Mouse (Mus musculus) lung, postnatal 36 days (tissue): ENCODE measurements around the gene Prrg2.

Experiments
- DNase-seq: peaks from one replicate; pipeline ENCODE4 v3.0.0; 2022; ENCODE audit warnings: mixed read lengths

Gene Prrg2

DNA sequence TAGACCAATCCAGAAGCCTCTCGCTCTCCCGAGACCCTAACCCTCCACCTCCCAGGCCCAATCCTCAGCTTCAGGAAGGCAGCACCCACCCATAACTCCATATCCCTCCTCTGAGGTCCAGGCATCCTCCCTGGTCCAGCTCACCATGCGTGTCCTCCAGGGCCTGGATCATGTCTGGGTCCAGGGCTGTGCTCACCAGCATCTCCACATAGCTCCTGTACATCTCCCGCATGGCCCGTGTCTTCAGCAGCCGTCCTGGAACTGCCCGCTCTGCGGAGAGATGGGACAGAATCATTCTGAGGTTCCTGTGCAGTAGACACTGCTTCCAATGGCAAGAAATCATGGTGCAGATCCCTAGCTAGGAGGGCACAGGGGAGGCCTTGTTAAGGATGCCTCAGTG is 31.6 kb downstream of the Prrg2 start:
- DNase-seq = no peak

DNA sequence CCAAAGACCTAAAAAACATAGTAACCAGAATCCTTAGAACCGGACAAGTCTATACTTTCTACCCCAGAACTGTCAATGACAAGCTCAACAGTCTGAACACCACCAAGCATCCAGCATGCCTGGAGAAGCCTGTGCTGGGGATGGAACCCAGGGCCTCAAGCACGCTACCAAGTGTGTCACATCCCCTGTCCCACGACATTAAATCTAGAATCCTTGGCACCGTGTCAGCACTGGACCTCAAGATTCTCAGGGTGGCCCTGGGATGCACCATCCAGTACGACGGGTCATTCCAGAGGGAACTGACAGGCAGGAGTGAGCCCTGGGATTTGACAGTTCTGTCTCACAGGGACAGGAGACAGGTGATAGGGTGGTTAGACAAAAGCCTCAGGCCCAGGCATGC is 32.5 kb downstream of the Prrg2 start:
- no peak for DNase-seq

DNA sequence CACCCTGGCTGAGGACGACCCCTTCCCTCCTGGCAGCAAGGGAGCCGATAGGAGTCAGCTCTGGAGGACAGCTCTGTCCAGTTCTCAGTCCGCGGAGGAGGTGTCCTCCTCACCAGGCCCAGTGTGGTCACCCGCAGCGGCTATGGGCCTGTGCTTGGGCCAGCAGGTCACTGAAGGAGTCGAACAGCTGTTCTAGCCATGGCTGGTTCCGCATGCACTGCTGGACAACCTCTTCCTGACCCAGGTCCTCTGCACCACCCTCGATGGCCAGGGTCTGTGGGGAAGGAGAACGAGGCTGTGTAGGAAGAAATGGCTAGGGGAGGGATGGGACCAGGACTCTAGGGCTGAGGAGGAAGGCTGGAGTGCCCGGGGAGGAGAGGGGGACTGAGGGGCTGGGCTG is 34.1 kb downstream of the Prrg2 start:
- no peak for DNase-seq

DNA sequence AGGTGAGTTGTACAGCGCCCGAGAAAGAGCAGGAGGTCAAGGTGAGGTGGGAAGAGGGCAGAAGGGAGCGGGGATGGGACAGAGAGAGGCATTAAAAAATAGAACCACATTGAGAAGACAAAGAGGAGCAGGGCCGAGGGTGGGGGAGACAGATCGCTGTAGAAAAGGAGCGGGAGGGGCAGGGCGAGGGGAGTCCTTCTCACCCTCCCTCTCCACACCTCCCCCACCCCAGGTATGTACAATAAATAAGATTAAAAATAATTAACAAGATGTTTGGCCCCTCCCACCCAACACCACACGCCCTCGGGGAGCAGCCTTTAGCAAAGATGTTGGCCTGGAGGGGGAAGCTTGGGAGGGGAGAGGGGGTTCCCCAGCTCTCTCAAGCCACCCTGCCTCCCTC is 34.7 kb downstream of the Prrg2 start:
- DNase-seq = no peak

DNA sequence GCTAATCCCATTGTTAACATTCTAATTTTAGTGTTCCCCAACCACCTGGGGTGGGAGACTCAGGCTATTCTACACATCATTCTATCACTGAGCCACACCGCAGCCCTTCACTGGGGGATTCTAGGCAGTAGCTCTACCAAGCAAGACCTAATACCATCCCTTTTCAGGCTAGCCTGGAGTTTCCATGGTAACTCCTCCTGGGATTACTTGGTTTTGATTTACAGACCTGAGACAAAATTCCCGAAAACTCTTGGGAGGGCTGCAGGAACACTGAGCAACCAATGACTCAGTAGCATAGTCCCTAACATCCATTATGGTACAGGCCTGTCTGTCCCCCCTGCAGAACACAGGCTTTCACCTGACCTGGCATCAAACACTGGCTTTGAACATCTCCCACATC is 36.2 kb downstream of the Prrg2 start:
- no peak for DNase-seq

DNA sequence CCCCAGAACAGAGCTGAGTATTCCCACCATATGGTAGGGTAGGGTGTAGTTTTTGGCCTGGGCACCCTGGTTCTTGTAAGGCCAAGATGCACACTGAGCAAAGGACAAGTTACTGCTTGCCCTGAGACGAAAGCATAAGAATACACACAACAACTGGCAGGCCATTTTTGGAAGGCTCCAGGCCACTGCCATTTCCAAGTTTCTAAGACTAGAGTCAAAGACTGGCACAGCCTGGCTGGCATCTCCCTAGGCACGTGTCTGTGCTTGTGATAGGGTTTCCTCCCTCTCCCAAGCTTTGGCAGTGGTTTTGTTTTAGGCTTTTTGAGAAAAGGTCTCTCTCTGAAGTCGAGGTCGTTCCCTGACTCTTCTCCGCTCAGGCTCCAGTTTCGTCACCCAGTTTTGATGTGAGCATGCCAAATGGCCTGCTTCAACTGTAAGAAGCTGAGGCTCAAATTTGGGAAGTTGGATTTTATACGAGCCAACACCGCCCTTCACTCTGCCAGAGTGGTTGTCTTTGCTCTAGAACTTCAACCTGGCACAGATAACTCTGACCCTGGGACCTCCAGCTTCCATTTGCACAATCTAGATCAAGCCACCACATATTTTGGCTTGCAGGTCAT is 36.8 kb downstream of the Prrg2 start:
- DNase-seq = no peak

DNA sequence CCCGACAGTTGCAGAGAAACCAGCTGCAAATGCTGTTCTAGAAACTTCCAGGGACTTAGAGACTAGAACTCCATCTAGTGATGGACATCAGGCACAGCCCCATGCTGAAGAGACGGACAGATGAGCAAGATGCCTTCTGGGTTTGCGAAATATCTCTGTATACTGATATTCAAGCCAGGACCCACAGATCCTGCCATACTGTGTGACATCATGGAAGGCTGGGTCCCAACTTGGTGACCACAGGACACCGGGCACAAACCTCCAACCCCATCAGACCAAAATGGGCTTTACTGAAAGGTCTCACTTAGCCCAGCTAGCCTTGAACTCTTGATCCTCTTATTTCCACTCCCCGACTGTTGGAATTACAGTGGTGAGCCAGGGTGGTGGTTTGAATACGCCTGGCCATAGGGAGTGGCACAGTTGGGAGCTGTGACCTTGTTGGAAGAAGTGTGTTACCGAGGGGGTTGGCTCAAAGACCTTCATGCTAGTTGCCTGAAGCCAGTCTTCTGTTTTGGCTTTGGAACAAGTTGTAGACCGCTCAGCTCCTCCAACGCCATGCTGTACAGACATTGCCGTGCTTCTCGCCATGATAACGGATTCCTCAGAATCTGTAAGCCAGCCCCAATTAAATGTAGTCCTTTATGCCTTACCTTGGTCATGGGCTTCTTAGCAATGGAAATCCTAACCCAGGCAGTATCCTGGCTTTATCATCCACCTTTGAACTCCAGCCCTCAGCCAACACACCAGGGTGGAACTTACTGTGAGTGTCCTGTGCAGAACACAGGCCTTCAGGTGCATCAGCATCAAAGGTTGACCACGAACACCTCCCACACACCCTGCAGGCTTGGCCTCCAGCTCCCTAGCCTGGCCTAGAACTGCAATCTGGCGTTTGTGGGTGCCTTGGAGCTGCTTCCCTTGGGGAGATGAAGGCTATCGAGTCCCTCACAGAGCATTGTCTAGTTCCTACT is 37.9 kb downstream of the Prrg2 start:
- no peak for DNase-seq

DNA sequence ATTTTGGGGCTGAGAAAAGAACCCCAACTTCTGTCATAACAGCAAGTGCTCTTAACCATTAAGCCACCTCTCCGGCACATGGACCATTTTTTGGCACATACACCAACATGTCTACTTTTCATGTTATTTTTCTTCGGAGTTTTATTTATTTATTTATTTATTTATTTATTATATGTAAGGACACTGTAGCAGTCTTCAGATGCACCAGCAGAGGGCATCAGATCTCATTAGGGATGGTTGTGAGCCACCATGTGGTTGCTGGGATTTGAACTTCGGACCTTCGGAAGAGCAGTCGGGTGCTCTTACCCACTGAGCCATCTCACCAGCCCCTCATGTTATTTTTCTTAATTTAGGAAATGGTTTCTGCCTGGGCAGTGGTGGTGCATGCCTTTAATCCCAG is 38.8 kb downstream of the Prrg2 start:
- DNase-seq = peak; percentile 51

DNA sequence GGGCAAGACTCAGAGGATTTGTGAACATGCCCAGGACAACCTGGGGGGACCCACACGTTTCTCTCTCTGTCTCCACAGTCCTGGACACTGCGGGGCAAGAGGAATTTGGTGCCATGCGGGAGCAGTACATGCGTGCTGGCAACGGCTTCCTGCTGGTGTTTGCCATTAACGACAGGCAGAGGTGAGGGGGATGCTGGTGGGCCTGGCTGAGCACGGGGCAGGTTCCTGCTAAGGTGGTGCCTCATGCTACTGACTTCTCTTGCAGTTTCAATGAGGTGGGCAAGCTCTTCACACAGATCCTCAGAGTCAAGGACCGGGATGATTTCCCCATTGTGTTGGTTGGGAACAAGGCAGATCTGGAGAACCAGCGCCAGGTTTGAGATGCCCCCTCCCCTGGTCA is 42.3 kb downstream of the Prrg2 start:
- DNase-seq = no peak

DNA sequence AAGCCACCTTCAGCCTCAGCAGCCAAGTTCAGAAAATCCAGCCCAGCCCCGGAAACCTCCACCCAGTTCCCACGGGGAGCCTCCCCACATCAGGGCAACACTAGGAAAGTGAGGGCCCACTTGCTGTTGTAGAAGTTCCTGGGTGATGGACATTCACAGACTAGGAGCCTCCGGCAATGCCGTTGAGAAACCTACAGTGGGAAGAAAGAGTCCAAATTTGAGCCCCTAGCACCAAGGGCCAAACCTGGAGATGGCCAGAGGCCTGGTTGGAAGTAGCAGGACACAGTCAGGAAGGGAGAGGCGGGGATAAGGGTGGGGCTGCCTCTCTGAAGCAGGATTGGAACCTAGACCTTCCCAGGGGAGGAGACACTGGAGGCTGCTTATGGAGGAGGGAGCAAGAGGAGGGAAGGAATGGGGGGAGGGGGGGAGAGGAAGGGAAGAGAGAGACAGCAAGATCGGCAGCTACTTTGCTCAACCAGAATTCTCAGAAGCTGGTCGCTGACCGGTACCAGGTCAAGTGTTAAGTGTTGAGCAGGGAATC is 43.4 kb downstream of the Prrg2 start:
- peak; percentile 91 for DNase-seq

DNA sequence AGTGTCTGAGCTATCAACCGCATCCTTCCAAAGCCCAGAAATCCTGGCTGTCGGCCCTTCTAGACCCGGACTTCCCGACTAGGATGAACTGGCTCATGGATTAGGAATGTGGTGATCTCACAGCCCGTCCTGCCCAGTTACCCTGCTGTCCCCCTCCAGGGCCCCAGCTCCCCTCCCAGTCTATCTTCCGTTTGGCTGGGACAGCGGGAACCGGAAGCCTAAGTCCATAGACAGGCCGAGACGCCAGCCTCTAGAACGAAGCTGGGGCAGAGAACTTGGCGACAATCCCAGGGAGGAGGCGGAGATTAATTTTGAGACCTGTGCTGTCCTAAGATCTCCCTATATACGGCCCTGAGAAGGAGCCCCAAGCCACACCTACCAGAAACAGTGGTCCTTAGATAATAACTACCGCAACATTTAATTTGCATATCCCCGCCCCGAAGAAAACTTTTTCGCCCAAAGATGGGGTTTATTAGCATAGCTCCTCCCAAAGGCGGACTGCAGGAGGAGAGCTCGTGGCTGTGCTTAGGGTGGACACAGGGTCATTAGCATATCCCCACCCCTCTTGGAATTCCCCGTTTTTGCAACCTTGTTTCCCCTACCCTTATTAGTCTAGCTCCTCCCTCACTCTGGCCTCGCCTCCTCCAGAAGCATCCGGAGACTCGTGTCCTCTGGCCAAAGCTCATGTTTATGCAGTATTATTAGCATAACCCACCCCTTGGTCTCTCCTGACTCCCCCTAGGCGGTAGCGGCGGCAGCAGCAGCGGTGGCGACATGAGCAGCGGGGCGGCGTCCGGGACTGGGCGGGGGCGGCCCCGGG is 45.0 kb downstream of the Prrg2 start, which contains the start of gene Rras:
Gene Rras (plus strand): TSS at position 720 of the 820 bp plus-strand sequence.
- peak; percentile 99 for DNase-seq

DNA sequence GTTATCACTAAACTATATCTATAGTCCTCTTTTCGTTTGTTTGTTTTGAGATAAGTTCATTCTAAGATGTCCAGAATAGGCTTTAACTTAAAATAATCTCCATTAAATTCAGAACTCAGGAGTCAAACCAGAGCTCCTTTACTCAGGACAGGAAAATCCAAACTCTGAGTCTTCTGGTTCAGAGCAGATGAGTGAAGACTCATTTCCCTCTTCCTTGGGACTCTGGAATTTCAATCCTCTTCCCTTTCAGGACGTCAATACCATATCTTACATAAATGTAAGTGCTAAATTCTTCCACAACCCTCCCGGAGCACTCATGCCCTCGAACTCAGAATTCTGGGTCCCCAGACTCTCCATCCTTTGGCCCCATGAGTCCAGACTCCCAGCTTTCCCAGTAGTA is 45.7 kb downstream of the Prrg2 start:
- peak; percentile 18 for DNase-seq

DNA sequence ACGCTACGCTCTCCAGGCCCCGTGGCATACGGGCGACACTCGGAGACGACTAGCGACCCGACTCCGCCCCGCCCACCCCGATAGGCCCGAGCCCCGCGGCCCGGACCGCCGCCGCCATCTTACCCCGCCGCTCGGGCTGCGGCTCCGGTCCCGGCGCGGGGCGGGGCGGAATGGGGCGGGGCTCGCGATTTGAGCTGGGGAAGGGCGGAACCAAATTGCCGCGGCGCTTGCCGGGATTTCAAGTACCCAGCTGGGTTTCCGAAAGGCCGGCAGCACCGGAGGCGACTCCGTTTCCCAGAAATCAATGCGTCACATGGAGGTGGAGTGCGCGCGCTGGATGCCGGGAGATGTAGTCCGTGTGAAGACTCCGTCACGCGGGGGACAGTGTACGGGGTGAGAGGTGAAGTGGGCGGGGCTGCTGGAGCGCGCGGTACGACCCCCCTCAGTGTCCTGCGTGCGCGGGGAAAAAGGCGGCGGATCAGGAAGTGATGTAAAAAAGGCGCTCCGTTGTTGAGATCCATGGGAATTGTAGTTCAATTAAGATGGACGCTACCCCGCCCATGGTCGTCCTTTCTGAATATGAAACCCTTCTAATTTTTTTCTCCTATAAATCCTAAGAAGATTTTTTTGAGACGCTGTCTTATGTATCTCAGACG is 46.4 kb downstream of the Prrg2 start, which contains the start of gene Scaf1:
Gene Scaf1 (minus strand): TSS at position 407 of the 656 bp plus-strand sequence.
- DNase-seq = peak; percentile 100

DNA sequence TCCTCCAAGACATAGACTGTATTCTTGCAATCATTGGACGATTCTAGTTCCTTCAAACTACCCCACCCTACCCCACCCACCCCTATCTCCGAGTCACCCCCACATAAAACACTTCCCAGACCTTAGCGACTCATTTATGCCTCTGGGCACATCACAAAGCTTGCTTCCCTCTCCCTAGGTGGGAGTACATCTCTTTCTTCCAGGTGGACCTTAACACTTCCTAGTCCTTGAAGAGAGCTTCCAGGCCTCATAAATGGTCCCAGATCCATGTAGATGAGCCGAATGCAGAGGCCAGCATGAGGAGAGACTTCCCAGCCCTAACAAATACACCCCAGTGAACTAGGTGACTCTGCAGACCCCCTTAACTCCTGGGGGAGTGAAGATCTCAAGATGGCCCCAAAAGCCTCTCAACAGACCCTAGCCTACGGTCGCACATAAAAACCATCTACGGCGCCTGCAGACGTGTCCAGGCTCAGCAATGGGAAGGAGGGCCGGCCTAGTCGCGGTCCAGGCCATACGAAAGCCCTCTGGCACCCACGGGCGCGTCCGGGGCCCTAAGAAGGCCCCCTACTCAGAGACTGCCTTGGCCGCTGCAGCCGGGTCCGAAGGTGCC is 47.0 kb downstream of the Prrg2 start:
- no peak for DNase-seq

DNA sequence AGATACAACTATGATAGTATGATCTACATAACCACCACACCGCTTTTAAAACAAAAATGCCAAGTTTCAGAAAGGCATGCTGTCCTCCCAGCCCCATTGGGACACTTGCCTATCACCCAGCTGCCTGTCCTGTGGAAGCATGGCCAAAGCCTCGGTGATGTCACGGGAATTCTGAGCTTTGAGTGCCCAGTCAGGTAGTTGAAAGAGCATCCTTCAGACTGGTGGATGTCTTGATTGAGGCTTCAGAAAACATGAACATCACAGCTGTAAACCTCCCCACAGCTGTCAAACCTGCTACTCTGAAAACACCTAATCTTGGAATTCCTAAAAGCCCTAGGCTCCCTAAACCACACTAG is 48.4 kb downstream of the Prrg2 start:
- no peak for DNase-seq

DNA sequence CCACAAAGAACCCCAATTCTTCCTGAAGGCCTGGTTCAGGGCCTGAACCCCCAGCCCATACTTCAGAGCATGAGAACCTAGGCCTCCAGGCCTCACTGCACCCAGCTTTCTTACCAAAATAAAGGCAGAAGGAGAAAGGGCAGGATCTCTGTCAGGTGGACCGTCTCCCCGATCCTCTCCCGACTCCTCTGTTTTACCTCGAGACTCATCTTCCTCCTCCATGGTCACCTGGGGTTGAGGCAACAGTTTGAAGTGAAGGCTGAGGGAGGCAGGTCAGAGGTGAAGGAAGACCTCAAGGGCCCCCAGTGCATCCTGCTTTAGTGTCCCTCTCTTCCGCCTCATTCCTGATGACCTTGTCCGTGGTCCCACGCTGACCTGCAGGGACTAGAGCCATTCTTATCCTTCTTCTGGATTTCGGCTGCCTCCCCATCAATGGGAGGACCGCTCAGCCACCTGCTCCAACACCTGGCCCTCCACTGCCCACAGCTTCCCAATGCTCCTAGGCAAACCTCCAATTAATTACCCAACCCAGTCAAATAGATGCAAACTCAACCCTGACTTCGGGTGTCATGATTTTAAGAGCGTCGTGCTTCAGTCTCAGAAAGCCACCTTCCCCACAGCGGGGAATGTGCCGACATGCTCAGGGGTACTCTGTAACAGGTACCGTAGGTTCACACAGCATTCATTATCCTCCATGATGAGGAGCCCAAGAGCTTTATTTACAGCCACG is 48.9 kb downstream of the Prrg2 start:
- DNase-seq = no peak

DNA sequence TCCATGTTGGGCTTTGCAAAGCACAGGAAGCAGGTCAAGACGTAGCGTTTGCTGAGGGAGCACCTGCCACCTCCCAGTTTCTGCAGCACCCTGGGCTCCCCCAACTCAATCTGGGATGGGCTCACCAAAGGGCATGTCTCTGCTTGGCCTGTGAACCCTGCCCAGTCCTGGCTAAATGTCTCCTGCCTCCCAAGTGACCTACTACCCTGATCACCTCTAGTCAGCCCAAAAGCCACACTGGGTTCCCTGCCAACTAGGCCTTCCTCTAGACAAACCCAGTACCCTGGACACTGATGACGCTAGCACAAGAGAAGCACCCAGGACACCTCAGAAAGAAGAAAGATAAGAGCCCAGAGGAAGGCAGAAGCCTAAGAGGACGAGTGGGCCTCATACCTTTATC is 49.7 kb downstream of the Prrg2 start:
- no peak for DNase-seq

DNA sequence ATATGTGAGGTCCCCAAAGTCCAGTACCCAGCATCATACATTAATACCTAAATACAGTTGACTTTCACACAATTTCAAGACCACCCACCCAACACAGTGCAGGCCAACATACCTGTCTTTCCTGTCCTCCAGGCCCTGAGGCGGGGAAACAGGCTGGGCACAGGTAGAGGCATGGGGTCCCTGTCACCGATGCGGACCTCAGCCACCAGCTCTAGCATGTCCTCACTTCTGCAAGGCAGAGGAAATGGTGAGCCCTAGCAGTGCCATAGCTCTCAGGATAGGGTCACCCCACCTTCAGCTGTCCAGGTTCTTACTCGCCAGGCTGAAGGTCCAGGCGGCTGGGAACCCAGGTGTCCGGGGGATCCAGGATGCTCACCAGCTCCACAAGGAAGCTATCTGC is 50.5 kb downstream of the Prrg2 start:
- DNase-seq = no peak

DNA sequence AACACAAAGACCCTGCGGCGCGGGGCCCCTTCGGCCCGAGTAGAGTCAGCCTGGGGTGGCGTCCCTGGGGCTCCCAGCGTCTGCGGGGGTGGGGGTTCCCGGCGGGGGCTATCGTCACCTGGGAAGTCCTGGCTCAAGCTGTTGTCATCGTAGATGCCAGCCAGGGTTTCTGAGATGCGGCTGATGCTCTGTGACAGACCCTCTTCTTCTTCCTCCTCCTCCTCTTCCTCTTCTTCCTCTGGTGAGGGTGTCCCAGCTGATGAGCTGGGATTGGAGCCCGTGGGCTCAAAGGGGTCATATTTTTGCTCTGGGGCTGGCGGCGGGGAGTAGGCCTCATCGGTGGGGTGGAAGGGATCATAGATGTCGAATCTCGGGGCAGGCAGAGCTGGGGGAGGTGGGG is 54.1 kb downstream of the Prrg2 start:
- no peak for DNase-seq

DNA sequence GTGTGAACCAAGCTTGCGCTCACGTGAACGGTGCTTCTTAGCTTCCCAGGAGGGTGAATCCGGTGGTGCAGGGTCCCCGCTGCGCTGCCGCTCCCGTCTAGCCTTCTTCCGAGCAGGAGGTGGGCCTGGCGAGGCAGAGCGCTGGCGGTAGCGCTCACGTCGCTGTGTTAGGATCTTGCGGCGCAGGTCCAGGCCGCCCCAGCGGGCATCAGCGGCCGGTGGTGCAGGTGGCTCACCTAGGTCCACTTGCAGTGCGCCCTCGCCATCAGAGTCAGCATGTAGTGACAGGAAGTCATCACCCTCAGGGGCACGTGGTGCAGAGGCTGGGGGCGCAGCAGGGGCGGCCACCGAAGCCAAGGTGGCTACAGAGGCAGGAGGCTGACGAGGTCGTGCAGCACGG is 54.6 kb downstream of the Prrg2 start:
- no peak for DNase-seq

DNA sequence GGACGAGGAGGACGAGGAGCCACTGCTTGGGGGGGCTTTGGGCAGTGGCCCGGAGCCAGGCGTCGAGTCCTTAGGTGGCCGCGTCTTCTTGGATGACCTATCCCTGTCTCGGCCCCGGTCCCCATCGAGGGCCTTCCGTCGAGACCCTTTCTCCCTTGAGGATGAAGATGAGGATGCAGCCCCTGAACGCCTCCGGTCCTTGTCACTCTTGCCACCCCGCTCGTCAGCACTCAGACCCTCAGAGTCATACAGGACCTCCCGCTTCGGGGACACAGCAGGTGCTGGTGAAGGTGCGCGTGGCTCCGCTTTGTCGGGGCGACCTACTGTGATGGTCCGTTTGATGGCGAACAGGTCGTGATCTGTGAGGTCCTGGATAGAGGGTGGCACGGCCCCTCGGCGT is 55.3 kb downstream of the Prrg2 start:
- DNase-seq = no peak
